Mouse (Mus musculus) R1 (cell line): ENCODE measurements at regions not wholly inside any gene's neighbourhood (a gene's known extent, or its start where the extent isn't known, plus 50 kb on each side); places are given as distances from the start of the nearest gene placed in this dataset.

Experiments
- DNase-seq: peaks from one replicate; pipeline ENCODE4 v3.0.0-alpha.2; 2018; ENCODE audit warnings: low read depth, low spot score

DNA sequence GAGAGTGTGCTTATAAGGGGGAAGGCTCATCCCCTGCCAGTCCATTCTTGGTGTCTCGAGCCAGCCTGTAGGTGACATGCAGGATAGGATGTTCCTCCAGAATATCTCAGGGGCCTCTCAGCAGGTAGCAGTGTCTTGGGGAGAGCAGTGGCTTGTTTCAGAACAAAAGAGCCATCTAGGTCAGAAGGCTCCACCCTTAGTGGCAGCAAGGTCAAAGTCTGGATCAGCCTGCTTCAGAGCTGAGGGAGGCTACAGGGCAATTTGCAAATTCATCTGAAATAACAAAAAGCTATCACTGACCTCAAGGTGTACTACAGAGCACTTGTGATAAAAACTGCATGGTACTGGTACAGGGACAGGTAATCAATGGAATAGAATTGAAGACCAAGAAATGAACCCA, 1679.5 kb downstream of the Stim2 start:
- peak; percentile 51 for DNase-seq

DNA sequence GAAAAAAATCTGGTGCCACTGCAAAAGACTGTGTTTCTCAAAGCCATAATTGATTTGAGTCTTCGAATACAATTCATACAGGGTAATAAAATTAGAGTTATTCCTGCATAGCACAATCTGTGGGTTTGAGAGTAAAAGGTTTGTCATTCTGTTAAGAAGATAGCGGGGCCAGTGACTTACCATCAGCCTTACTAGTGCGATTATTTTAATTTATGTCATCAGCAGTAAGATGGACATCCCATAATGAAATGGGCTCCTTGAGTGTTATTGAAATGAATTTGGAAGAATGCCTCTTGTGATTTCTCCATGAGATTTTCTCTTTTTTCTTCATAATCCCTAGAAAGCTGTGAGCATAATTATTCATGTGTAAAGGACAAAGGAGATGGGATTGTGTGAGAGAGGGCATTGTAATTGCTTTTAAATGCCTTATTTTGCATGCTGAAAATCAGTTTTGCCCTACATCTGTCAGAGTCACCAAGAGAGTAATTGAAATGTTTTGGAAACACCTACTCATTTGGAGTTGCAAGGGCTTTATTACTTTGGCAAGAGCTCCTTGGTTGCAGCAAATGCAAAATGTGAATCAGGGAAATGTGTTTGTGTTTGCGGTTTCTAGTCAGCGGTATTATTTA, 1692.9 kb downstream of the Stim2 start:
- no peak for DNase-seq

GRCm38 (mm10) chr5:55704512-55704911, 1706.2 kb downstream of the Stim2 start:
- DNase-seq = no peak

DNA sequence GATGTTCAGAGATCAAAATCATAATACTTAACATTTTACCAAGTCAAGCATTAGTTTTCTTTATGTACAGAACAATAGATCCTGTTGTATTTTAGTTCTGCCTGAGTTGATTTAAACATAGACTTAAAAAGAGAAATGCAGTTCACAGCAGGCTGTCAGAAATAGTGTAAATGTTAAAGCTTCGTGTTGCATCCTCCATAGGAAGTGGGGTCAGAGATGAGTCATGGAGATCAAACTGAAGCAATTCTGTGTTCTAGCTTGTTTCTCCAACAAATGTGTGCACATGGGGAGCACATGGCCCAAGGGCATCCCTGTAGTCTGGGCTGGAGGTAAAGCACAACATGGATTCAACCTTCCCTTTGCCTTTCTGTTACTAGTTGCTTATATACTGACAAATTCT, 1713.5 kb downstream of the Stim2 start:
- peak; percentile 4 for DNase-seq

- no peak for DNase-seq
These were observed 1736.8 kb downstream of the Stim2 start for GRCm38 (mm10) chr5:55735143-55735542.

DNA sequence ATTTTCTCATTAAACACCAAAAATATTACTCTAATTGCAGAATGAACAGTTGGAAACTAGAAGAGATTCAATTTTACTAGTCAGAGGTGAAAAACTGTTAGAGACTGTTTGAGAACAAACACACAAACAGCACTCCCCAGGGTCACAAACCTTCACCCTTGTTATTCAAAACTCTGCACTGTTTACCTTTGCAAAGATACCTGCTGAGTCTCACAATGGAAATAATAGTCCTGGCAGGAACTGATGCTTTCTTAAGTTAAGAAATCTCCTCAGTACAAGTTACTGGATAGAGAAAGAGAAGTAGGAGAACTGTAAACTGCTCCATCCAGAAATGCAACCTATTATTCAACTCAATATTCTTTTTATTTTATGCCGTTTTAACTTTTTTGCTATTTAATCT, 1763.5 kb downstream of the Stim2 start:
- DNase-seq = peak; percentile 94

- DNase-seq = peak; percentile 97
These were observed 1793.7 kb downstream of the Stim2 start for GRCm38 (mm10) chr5:55791755-55792629.

DNA sequence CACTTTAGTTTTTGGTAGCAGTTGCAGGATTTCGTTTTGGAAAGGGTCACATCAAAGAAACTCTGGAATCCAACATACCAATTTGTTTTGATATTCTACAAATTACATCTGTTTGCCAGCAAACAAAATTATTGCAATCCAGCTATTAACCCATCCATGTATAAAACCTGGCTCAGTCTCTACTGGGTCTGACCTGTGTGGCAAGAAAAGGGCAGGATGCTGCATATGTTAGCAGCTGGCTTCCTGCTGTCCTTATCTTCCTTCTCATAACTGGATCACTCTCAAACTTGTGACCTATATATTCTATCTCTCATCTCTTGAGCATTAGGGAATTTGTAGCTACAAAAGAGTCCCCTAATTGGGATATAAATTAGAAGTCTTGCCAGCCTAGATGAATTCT, 1794.4 kb downstream of the Stim2 start:
- no peak for DNase-seq
